Mouse (Mus musculus): Measurements from ENCODE around the gene Ces2c.
"Not testable (repeated sequence)": the region's sequence is repeated elsewhere in the genome, so short reads cannot be mapped to it uniquely, and the experiment has no call there.

The Ces2c gene

DNA sequence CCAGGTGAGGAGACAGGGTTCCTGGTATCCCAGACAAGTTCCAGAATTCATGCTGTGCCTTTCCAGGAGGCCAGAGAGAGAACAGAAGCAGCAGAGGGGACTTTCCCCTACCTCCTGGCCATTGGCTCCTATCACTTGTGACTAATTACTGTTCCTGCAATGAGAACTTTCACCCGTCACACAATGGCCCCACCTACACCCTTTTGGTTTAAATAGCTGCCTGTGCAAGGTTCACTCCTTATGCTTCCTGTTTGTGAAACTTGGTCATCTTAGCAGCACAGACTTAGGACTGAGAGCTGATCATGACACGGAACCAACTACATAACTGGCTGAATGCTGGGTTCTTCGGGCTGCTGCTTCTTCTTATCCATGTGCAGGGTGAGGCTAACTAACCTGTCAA, at the start of gene Ces2c:
Gene Ces2c (plus strand): TSS at position 238 of the 400 bp plus-strand sequence.
- peak; percentile 44 for DNase-seq (ENCODE audit: low read depth)

DNA sequence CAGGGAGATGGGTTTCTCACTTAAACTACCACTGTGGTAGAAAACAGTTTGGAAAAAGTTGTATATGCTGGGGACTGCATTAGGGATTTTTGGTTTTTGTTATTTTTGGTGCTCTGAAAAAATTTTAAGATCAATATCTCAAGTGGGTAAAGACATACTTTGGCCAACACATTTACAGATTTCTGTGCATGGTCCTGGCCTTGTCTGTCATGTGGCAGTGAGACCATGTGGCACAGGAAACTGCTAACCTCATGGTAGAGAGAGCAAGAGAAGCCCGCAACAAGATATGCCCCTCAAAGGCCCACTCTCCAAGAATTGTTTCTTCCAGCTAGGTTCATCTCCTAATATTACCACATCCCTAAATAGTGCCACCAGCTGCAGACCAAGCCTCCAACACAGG, 47.5 kb upstream of the Ces2c start:
- no peak for DNase-seq (ENCODE audit: low read depth)

DNA sequence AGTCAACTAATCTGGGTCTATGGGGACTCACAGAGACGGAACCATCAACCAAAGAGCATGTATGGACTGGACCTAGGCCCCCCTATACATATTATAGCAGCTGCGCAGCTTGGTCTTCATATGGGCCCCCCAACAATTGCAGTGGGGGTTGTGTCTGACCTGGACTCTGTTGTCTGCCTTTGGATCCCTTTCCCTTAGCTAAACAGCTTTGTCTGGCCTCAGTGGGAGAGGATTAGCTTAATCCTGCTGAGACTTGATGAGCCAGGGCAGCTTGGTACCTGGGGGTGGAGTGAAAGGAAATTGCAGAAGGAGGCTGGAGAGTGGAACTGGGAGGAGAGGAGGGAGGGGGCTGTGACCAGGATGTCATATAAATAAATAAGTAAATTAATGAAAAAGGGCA, 40.7 kb upstream of the Ces2c start:
- DNase-seq (ENCODE audit: low read depth), result no peak

DNA sequence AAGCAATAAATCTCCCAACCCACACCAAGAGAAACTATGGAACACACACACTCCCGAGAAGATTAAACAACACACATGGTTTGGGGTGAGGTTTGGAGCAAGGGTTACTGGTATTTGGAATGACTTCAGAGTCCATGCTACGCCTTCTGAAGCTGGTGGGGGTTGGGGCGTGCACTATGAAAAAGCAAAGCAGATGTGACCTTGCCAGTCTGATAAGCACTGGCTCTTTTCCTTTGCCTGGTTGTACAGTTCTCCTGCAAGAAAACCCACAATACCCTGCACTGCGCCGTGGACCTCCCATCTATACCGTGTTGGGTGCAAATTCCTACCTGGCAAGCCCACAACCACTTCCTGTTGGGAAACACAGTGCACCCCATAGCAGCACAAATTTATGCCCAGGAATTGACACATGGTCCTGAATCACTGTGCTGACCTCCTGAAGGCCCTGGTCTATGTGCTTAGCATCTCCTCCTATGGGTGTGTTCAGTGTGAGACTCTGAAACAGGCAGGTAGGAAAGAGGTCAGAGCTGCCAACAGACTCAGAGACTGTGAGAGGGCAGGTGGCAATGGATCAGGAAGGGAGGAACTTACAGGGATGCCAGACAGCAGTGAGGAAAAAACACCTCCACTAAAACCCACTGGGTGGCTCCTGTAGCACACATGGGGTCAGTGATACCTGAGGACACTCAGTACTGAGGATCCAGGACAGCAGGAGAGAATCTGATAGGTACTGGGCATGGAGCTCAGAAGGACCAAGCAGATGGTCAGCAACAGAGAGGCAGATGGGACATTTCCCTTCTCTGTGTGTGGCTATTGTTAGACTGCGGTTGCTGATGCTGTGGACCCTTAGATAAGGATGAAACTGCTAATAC, 38.1 kb upstream of the Ces2c start:
- DNase-seq (ENCODE audit: low read depth), result no peak

DNA sequence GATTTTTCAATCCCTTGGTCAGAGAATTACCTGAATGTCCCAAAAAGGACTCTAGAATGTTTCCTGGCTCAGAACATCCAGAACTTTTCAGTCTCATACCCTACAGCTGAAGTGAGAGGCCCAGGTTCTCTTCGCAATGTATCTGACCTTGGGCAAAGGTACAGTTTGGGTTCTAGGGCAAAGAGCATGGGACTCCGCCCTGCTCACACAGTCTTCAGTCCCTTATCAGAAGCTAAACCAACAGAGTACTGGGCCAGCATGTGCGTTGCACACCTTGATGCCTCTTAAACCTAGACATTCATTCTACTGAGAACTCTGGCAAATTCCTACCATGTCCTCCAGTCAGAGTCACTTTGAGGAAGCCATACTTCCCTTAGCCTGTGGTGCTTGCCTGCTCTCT, 37.4 kb upstream of the Ces2c start:
- no peak for DNase-seq (ENCODE audit: low read depth)

DNA sequence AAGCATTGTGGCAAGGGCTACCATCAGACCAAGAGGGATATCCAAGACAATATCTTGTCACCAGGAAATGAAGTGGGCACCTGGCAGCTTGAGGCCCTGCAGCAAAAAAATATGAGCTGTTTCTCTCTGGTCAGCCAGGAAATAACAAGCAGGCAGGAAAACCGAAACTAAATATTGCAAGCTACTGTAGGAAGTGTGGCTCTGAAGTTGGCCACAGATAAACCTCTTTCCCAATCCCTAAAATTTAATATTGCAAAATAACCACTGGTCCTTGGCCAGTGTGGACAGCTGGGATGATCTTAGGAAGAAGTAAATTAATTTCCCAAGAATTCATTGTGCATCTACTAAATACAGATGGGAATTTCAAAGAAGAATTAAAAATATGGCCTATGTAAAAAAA, 20.0 kb upstream of the Ces2c start:
- DNase-seq (ENCODE audit: low read depth), result no peak

DNA sequence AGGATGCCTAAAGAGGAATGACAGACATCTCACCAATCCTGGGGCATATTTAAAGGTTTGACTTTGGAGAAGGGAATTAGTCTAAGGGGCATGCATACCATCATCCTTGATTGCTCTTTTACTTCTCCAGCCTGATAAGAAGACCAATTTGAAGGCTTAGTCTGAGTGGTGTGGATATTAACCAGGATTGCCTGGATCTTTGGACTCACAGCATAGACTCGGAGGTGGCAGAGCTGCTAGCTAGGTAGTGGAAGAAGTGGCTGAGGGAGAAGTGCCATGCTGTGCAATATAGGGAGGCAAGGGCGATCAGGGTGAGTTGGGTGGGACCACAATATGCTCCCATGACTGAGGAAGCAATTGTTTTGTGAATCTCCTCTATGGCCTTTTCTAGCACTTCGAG, 18.6 kb upstream of the Ces2c start:
- no peak for DNase-seq (ENCODE audit: low read depth)

DNA sequence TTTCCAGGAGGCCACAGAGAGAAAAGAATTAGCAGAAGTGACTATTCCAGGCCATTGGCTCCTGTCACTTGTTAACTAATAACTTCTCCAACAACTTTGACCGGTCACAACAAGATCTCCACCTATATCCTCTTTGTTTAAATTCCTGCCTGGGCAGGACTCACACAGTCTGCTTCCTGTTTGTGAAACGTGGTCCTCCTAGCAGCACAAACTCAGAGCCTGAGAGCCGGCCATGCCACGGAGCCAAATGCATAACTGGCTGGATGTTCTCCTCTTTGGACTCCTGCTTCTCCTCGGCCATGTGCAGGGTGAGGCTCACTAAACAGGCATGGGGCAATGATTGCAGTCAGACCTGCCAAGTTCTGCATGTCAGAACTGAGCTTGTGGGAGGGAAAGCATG, 15.4 kb upstream of the Ces2c start, which contains the start of gene Ces2b:
Gene Ces2b (plus strand): TSS at position 133 of the 400 bp plus-strand sequence.
- DNase-seq (ENCODE audit: low read depth), result no peak

DNA sequence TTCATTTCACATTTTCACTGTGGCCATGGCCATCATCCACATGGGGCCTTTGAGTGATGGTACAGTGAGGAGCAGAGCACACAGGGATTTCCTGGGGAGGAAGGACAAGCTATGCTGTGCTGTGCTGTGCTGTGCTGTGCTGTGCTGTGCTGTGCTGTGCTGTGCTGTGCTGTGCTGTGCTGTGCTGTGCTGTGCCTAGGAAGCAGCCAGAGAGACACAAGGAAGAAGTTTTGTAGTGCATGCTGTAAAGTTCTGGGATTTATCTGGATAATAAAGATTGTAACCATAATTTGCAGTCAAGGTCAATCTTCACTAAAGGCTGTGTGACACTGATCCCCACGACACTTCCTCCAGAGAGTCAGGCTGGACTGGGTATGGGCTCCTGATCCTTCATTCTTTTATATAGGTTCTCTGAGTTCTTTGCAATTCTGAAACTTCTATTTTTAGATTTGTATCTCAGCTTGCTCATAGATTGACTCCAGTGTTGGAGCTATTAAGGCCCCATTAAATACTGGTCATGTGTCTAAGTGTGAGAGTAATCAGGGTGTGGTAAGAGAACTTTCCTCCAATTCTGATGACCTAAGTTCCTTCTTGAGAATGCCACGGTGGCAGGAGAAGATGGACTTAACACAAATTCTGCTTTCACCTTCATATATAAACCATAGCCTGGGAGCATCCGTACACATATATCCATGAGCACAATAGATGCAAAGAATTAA, 5.3 kb upstream of the Ces2c start:
- DNase-seq (ENCODE audit: low read depth), result no peak

DNA sequence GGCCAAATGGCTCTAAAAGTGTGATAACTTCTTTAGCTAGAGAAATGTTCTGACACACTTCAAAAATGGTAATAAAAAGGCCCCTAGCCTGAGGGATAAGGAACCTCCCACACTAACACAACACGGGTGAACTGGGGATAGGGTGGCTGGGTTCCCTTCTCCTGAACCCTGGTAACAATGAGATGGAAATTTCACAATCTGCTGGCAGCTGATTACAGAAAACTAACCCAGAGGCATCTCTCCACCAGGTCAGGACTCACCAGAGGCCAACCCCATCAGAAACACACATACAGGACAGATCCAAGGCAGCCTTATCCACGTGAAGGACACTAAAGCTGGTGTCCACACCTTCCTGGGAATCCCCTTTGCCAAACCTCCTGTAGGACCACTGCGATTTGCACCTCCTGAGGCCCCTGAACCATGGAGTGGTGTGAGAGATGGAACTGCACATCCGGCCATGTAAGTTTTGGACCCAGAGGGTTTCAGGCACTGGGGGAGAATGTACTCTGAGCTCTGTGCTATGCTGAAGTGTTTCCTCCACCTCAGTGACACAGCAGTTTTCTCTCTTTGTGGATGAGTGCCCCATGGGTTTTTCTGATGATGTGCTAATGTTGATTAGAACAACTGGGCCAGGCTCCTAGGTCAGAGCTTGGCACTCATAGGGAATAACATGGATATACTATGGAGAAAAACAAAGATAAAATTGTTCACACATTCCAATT, 1.0 kb downstream of the Ces2c start:
- DNase-seq (ENCODE audit: low read depth), result no peak

DNA sequence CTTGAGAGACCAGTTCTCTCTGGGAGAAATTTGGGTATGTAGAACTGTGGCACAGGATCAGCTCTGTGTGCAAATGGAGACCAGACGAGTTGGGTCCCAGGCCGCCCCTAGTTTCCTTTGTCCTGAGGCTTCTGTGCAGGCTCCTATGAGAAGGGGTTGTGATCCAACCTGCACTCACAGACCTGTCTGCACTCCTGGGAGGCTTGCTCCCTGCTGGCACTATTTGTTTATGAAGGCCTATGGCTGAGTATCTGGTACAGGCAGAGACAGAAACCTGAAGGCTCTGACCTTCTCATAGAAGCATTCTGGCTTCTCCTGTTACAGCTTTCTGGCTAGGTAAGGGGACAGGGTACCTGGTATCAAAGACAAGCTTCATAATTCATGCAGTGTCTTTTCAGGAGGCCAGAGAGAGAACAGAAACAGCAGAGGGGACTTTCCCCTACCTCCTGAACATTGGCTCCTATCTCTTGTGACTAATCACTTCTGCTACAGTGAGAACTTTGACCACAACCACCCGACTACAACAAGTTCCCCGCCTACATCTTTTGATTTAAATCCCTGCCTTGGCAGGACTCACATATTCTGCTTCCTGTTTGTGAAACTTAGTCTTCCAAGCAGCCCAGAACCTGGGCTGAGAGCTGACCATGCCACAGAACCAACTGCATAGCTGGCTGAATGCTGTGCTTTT, 20.1 kb downstream of the Ces2c start:
- DNase-seq (ENCODE audit: low read depth), result not testable (repeated sequence)

DNA sequence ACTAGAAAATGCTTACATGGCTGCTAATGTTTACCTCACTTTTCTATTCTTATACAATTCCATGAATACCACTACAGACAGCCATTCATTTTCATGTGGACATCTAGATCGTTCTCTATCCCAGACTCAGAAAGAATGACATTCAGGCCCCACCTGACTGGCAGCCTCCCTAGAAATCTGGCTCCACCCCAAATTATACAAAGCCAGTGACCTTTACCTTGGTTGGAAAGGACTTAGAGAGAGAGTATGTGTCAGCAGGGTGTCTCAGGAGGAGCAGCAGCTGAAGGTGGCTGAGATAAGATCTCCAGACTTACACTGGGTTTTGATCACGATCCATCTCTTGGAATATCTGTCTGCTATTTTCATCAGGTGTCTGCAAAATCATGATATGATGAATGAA, 22.0 kb downstream of the Ces2c start:
- DNase-seq (ENCODE audit: low read depth), result not testable (repeated sequence)

DNA sequence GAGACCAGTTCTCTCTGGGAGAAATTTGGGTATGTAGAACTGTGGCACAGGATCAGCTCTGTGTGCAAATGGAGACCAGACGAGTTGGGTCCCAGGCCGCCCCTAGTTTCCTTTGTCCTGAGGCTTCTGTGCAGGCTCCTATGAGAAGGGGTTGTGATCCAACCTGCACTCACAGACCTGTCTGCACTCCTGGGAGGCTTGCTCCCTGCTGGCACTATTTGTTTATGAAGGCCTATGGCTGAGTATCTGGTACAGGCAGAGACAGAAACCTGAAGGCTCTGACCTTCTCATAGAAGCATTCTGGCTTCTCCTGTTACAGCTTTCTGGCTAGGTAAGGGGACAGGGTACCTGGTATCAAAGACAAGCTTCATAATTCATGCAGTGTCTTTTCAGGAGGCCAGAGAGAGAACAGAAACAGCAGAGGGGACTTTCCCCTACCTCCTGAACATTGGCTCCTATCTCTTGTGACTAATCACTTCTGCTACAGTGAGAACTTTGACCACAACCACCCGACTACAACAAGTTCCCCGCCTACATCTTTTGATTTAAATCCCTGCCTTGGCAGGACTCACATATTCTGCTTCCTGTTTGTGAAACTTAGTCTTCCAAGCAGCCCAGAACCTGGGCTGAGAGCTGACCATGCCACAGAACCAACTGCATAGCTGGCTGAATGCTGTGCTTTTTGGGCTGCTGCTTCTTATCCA, 39.5 kb downstream of the Ces2c start:
- not testable (repeated sequence) for DNase-seq (ENCODE audit: low read depth)

DNA sequence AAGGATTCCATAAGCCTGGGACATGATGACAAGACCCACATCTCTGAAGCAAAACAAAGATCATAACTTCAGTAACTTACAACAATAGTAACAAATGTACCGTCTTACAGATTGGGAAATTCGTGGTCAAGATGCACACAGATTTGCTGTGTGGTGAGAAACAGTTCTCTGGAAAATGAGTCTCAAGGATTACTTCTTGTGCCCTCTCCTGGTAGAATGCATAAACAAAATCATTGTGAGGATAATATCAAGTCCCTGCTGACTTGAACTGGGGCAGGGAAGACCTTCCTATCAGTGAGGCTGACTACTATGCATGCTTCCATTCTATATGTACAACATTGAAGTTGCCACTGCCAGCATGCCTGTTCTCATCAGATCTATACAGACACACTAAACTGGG, 54.9 kb downstream of the Ces2c start:
- peak; percentile 40 for DNase-seq (ENCODE audit: low read depth)
